Mouse (Mus musculus): ENCODE data around the gene Rgl1. TPM values are rescaled to one million over a fixed set of nuclear protein-coding genes. Genes with fewer than 3 reads are reported as not detected.
A peak's percentile ranks its signal among the peaks of the same experiment; 100 is the strongest.

The Rgl1 gene
- polyA plus RNA-seq, 1 experiment from 2014 or later, result 63.6 TPM

GRCm38 (mm10) chr1:152506175-152506574, 260.0 kb downstream of the Rgl1 start:
- Histone ChIP-seq H3K27ac (no peak overlapping the region), H3K27me3 (no peaks in the 10 kb centered on the region), H3K9me3 (replicated peaks) (no peaks in the 10 kb centered on the region), H3K36me3 (no peaks in the 10 kb centered on the region), H3K4me1 (no peaks in the 10 kb centered on the region), H3K9ac (no peak overlapping the region), H3K4me2 (no peak overlapping the region), H3K4me3 (replicated peaks) (no peak overlapping the region)
- WGBS, result 93% methylated on average over 5 of the region's 5 CpGs
- no peak for ATAC-seq (replicated peaks; ENCODE audit: low FRiP score)

GRCm38 (mm10) chr1:152499802-152500201, 266.3 kb downstream of the Rgl1 start:
- H3K36me3 ChIP-seq, result no peaks in the 10 kb centered on the region
- H3K27ac ChIP-seq, result no peak overlapping the region
- H3K4me3 ChIP-seq (replicated peaks), result no peak overlapping the region
- H3K9me3 ChIP-seq (replicated peaks), result no peaks in the 10 kb centered on the region
- peaks cover 15% of the 10 kb centered on the region for H3K4me1 ChIP-seq
- 73% methylated on average over 12 of the region's 12 CpGs for WGBS
- no peak overlapping the region for H3K9ac ChIP-seq
- no peaks in the 10 kb centered on the region for H3K27me3 ChIP-seq
- no peak overlapping the region for H3K4me2 ChIP-seq
- ATAC-seq (replicated peaks; ENCODE audit: low FRiP score), result no peak

- no peaks in the 10 kb centered on the region for H3K27me3 ChIP-seq
- WGBS, result 16% methylated on average over 11 of the region's 11 CpGs
- H3K9ac ChIP-seq, result peak overlapping the region; percentile 32; the same call in 1 of the 2 replicates
- H3K9me3 ChIP-seq (replicated peaks), result no peaks in the 10 kb centered on the region
- ATAC-seq (replicated peaks; ENCODE audit: low FRiP score), result peak; percentile 79; the same call in 1 of the 2 replicates
- H3K4me1 ChIP-seq, result peaks cover 15% of the 10 kb centered on the region
- H3K4me3 ChIP-seq (replicated peaks), result peak overlapping the region; percentile 24
- H3K27ac ChIP-seq, result peak overlapping the region; percentile 72
- H3K4me2 ChIP-seq, result peak overlapping the region; percentile 53
- no peaks in the 10 kb centered on the region for H3K36me3 ChIP-seq
Measured at GRCm38 (mm10) chr1:152497581-152497980, 268.6 kb downstream of the Rgl1 start.

GRCm38 (mm10) chr1:152496831-152497230, 269.3 kb downstream of the Rgl1 start:
- H3K4me2 ChIP-seq, result no peak overlapping the region
- no peak for ATAC-seq (replicated peaks; ENCODE audit: low FRiP score)
- peaks cover 15% of the 10 kb centered on the region for H3K4me1 ChIP-seq
- no peaks in the 10 kb centered on the region for H3K36me3 ChIP-seq
- no peaks in the 10 kb centered on the region for H3K9me3 ChIP-seq (replicated peaks)
- H3K4me3 ChIP-seq (replicated peaks), result no peak overlapping the region
- 69% methylated on average over 2 of the region's 2 CpGs for WGBS
- no peak overlapping the region for H3K27ac ChIP-seq
- no peak overlapping the region for H3K9ac ChIP-seq
- H3K27me3 ChIP-seq, result no peaks in the 10 kb centered on the region

- Histone ChIP-seq H3K27me3 (no peaks in the 10 kb centered on the region), H3K9ac (no peak overlapping the region), H3K4me2 (no peak overlapping the region), H3K9me3 (replicated peaks) (no peaks in the 10 kb centered on the region), H3K27ac (no peak overlapping the region), H3K4me3 (replicated peaks) (no peak overlapping the region), H3K36me3 (no peaks in the 10 kb centered on the region), H3K4me1 (peaks cover 4% of the 10 kb centered on the region)
- 100% methylated on average over 1 of the region's 1 CpGs for WGBS
- no peak for ATAC-seq (replicated peaks; ENCODE audit: low FRiP score)
Measured at GRCm38 (mm10) chr1:152492258-152492657, 273.9 kb downstream of the Rgl1 start.

GRCm38 (mm10) chr1:152490842-152491241, 275.3 kb downstream of the Rgl1 start:
- Histone ChIP-seq H3K4me1 (no peaks in the 10 kb centered on the region), H3K4me2 (no peak overlapping the region), H3K4me3 (replicated peaks) (no peak overlapping the region), H3K9ac (no peak overlapping the region), H3K36me3 (no peaks in the 10 kb centered on the region), H3K27ac (no peak overlapping the region), H3K27me3 (no peaks in the 10 kb centered on the region), H3K9me3 (replicated peaks) (no peaks in the 10 kb centered on the region)
- 86% methylated on average over 1 of the region's 1 CpGs for WGBS
- no peak for ATAC-seq (replicated peaks; ENCODE audit: low FRiP score)

GRCm38 (mm10) chr1:152476126-152476525, 290.0 kb downstream of the Rgl1 start:
- Histone ChIP-seq H3K27ac (no peak overlapping the region), H3K36me3 (no peaks in the 10 kb centered on the region), H3K4me1 (no peaks in the 10 kb centered on the region), H3K9ac (no peak overlapping the region), H3K27me3 (no peaks in the 10 kb centered on the region), H3K4me2 (no peak overlapping the region), H3K9me3 (replicated peaks) (no peaks in the 10 kb centered on the region), H3K4me3 (replicated peaks) (no peak overlapping the region)
- no peak for ATAC-seq (replicated peaks; ENCODE audit: low FRiP score)
- 86% methylated on average over 4 of the region's 4 CpGs for WGBS

GRCm38 (mm10) chr1:152468443-152468842, 297.7 kb downstream of the Rgl1 start:
- Histone ChIP-seq H3K9me3 (replicated peaks) (no peaks in the 10 kb centered on the region), H3K4me1 (no peaks in the 10 kb centered on the region), H3K27me3 (no peaks in the 10 kb centered on the region), H3K4me3 (replicated peaks) (no peak overlapping the region), H3K9ac (no peak overlapping the region), H3K4me2 (no peak overlapping the region), H3K27ac (no peak overlapping the region), H3K36me3 (no peaks in the 10 kb centered on the region)
- 78% methylated on average over 9 of the region's 9 CpGs for WGBS
- no peak for ATAC-seq (replicated peaks; ENCODE audit: low FRiP score)

Other genes starting within 250 kb of the Rgl1 start
- not detected in 2 replicates for gene Apobec4, start 15.8 kb downstream of the Rgl1 start, polyA plus RNA-seq (2015; fragmentation: Nextera tagmentation; extraction: Ambion mirVana)
- gene Arpc5, start 191 bp upstream of the Rgl1 start, polyA plus RNA-seq (2015; fragmentation: Nextera tagmentation; extraction: Ambion mirVana), result 228 and 235 TPM in 2 replicates
- 7.8 and 9.0 TPM in 2 replicates for gene Ncf2, start 33.8 kb upstream of the Rgl1 start, polyA plus RNA-seq (2015; fragmentation: Nextera tagmentation; extraction: Ambion mirVana)
- 31.5 and 32.8 TPM in 2 replicates for gene Smg7, start 136.3 kb upstream of the Rgl1 start, polyA plus RNA-seq (2015; fragmentation: Nextera tagmentation; extraction: Ambion mirVana)
- 0.98 and 1.9 TPM in 2 replicates for gene Nmnat2, start 188.6 kb upstream of the Rgl1 start, polyA plus RNA-seq (2015; fragmentation: Nextera tagmentation; extraction: Ambion mirVana)

Data from kidney, embryonic 15.5 days (tissue).